Mouse (Mus musculus) heart, adult 2 months (tissue): ENCODE measurements around the gene Adamts18.

Experiments used
- CTCF ChIP-seq: fragments of 200-600 bp; IDR thresholded peaks from 2 replicates; pipeline ENCODE4 v1.8.1; 2022; ENCODE audit warnings: antibody characterized with exemption, mild to moderate bottlenecking, moderate library complexity
- POLR2A ChIP-seq: fragments of 200-500 bp; IDR thresholded peaks from 2 replicates; pipeline ENCODE4 v1.6.1; 2011; ENCODE audit warnings: mild to moderate bottlenecking, low read depth, low read length, control low read depth; ENCODE audit not compliant: insufficient read depth

DNA sequence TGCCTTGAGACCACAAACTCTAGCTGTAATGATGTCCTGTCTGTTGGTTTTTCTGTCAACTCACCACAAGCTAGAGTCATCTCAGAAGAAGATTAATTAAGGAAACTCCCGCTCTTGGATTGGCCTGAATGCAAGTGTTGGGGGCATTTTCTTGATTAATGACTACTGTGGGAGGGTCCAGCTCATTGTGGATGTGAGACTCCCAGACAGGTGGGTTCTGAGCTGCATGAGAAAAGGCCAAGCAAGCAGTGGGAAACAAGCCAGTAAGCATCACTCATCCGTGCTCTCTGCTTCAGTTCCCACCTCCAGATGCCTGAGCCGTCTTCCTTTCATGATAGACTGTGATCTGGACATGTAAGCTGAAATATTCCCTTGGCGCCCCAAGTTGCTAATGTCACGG lies 38.6 kb downstream of the Adamts18 start:
- no peak for TF ChIP-seq CTCF
- TF ChIP-seq POLR2A: no peak
